Mouse (Mus musculus) liver, postnatal 0 days (tissue): Measurements from ENCODE around the gene Myrfl.

Experiments
- CTCF ChIP-seq: sonication (generic); IDR thresholded peaks from 2 replicates; pipeline ENCODE4 v1.5.1; 2016; ENCODE audit warnings: antibody characterized with exemption, low read depth
- EP300 ChIP-seq: IDR thresholded peaks from 2 replicates; pipeline ENCODE4 v1.6.1; 2016; ENCODE audit warnings: antibody characterized with exemption, low read depth, mild to moderate bottlenecking

- TF ChIP-seq EP300 = no peak
- TF ChIP-seq CTCF = no peak
These were observed 128.1 kb downstream of the Myrfl start for GRCm38 (mm10) chr10:116768642-116769041.
